Mouse (Mus musculus) thymus, postnatal 25 days (tissue): Measurements from ENCODE around the gene Tnf.

Experiments
- DNase-seq: peaks from one replicate; pipeline ENCODE4 v3.0.0; 2022

The Tnf gene

GRCm38 (mm10) chr17:35233114-35233980 is 31.5 kb upstream of the Tnf start, which contains the start of gene Atp6v1g2:
Gene Atp6v1g2 (plus strand): TSS chr17:35233660.
- peak; percentile 40 for DNase-seq

- peak; percentile 70 for DNase-seq
Observed at GRCm38 (mm10) chr17:35232659-35233058, 30.9 kb upstream of the Tnf start.

GRCm38 (mm10) chr17:35232043-35232442 is 30.2 kb upstream of the Tnf start:
- peak; percentile 90 for DNase-seq

GRCm38 (mm10) chr17:35231022-35231421 is 29.2 kb upstream of the Tnf start:
- DNase-seq, result no peak

- peak; percentile 60 for DNase-seq
Observed at GRCm38 (mm10) chr17:35226561-35227046, 24.8 kb upstream of the Tnf start.

GRCm38 (mm10) chr17:35225456-35225855 is 23.6 kb upstream of the Tnf start:
- no peak for DNase-seq

- no peak for DNase-seq
Observed at GRCm38 (mm10) chr17:35224641-35225040, 22.8 kb upstream of the Tnf start.

GRCm38 (mm10) chr17:35222299-35222698 is 20.5 kb upstream of the Tnf start:
- peak; percentile 76 for DNase-seq

- DNase-seq, result no peak
Observed at GRCm38 (mm10) chr17:35220156-35220952, 18.5 kb upstream of the Tnf start, which contains the start of gene Gm16181. Gene Gm16181 (plus strand): TSS chr17:35220834.

- DNase-seq, result peak; percentile 74
Observed at GRCm38 (mm10) chr17:35219601-35220041, 17.8 kb upstream of the Tnf start.

GRCm38 (mm10) chr17:35218516-35219193 is 16.8 kb upstream of the Tnf start:
- peak; percentile 48 for DNase-seq

- no peak for DNase-seq
Observed at GRCm38 (mm10) chr17:35213071-35213470, 11.3 kb upstream of the Tnf start.

GRCm38 (mm10) chr17:35210593-35210992 is 8.8 kb upstream of the Tnf start:
- DNase-seq, result no peak

GRCm38 (mm10) chr17:35209785-35210535 is 8.2 kb upstream of the Tnf start:
- DNase-seq, result peak; percentile 49

GRCm38 (mm10) chr17:35205380-35205769 is 3.6 kb upstream of the Tnf start:
- DNase-seq, result no peak

GRCm38 (mm10) chr17:35204494-35205379 is 2.9 kb upstream of the Tnf start, which contains the start of gene Lta:
Gene Lta (minus strand): TSS chr17:35205351.
- peak; percentile 81 for DNase-seq

- no peak for DNase-seq
Observed at GRCm38 (mm10) chr17:35202442-35202841, 635 bp upstream of the Tnf start.

GRCm38 (mm10) chr17:35201128-35201527 is 679 bp downstream of the Tnf start:
- no peak for DNase-seq

- DNase-seq, result peak; percentile 82
Observed at GRCm38 (mm10) chr17:35200398-35200797, 1.4 kb downstream of the Tnf start.

GRCm38 (mm10) chr17:35198946-35199345 is 2.9 kb downstream of the Tnf start:
- DNase-seq, result no peak

- DNase-seq, result no peak
Observed at GRCm38 (mm10) chr17:35198029-35198428, 3.8 kb downstream of the Tnf start.
